Mouse (Mus musculus): ENCODE measurements around the gene Ccdc15.

GRCm38 (mm10) chr9:37354485-37354884, 6.3 kb upstream of the Ccdc15 start:
- TF ChIP-seq ZC3H11A (IDR thresholded peaks at IDR 0.05; ENCODE audit: borderline replicate concordance, low read depth, low read length), result no peak
- no peak for TF ChIP-seq MAFK (IDR thresholded peaks at IDR 0.05; ENCODE audit: insufficient read depth, low read depth, low read length)
